Mouse (Mus musculus) kidney, postnatal 14 days (tissue): ENCODE measurements around the gene Ogn.
"Not testable (repeated sequence)": the region's sequence is repeated elsewhere in the genome, so short reads cannot be mapped to it uniquely, and the experiment has no call there.

ENCODE experiments used
- DNase-seq: peaks from one replicate; pipeline ENCODE4 v3.0.0; 2022; ENCODE audit warnings: mixed read lengths

The Ogn gene

GRCm38 (mm10) chr13:49607714-49608113, at the start of gene Ogn:
TSS of gene Ogn (plus strand) at chr13:49608046.
- DNase-seq: peak; percentile 65

GRCm38 (mm10) chr13:49559185-49559584, 48.7 kb upstream of the Ogn start:
- DNase-seq: peak; percentile 65

GRCm38 (mm10) chr13:49560886-49561285, 47.0 kb upstream of the Ogn start:
- no peak for DNase-seq

GRCm38 (mm10) chr13:49564347-49564746, 43.5 kb upstream of the Ogn start:
- no peak for DNase-seq

- DNase-seq: no peak
Observed at GRCm38 (mm10) chr13:49570371-49570770, 37.5 kb upstream of the Ogn start.

GRCm38 (mm10) chr13:49571418-49571817, 36.4 kb upstream of the Ogn start:
- DNase-seq: no peak

GRCm38 (mm10) chr13:49581541-49582530, 26.0 kb upstream of the Ogn start, which contains the start of gene Omd:
TSS of gene Omd (plus strand) at chr13:49582462.
- peak; percentile 56 for DNase-seq

GRCm38 (mm10) chr13:49583859-49584258, 24.0 kb upstream of the Ogn start:
- DNase-seq: no peak

GRCm38 (mm10) chr13:49584307-49585005, 23.4 kb upstream of the Ogn start:
- peak; percentile 50 for DNase-seq

GRCm38 (mm10) chr13:49586062-49586461, 21.8 kb upstream of the Ogn start:
- DNase-seq: no peak

GRCm38 (mm10) chr13:49602541-49602940, 5.3 kb upstream of the Ogn start:
- not testable (repeated sequence) for DNase-seq

GRCm38 (mm10) chr13:49603603-49604002, 4.2 kb upstream of the Ogn start:
- no peak for DNase-seq

- no peak for DNase-seq
Observed at GRCm38 (mm10) chr13:49608589-49609322, 910 bp downstream of the Ogn start.

GRCm38 (mm10) chr13:49617021-49617420, 9.2 kb downstream of the Ogn start:
- no peak for DNase-seq

GRCm38 (mm10) chr13:49618365-49618764, 10.5 kb downstream of the Ogn start:
- no peak for DNase-seq

- DNase-seq: no peak
Observed at GRCm38 (mm10) chr13:49623216-49623615, 15.4 kb downstream of the Ogn start.

GRCm38 (mm10) chr13:49628167-49628566, 20.3 kb downstream of the Ogn start:
- no peak for DNase-seq

- no peak for DNase-seq
Observed at GRCm38 (mm10) chr13:49629076-49629475, 21.2 kb downstream of the Ogn start.

GRCm38 (mm10) chr13:49639965-49640364, 32.1 kb downstream of the Ogn start:
- DNase-seq: no peak

GRCm38 (mm10) chr13:49642650-49643049, 34.8 kb downstream of the Ogn start:
- DNase-seq: no peak

GRCm38 (mm10) chr13:49643669-49644362, 36.0 kb downstream of the Ogn start:
- no peak for DNase-seq
